Mouse (Mus musculus) neural tube, embryonic 12.5 days (tissue): ENCODE results near the gene Pigb. TPM values are rescaled to one million over a fixed set of nuclear protein-coding genes. Genes with fewer than 3 reads are reported as not detected.

Source experiments
- ATAC-seq: fragments of 200-750 bp; cut with Nextera tagmentation; 2 replicates; pipeline ENCODE4 v1.8.0; 2017; ENCODE audit warnings: low read depth, mild to moderate bottlenecking, moderate TSS enrichment, moderate library complexity; ENCODE audit not compliant: low FRiP score
- H3K27ac ChIP-seq: fragments of 300-500 bp; sonication (generic); 2 replicates; pipeline ENCODE4 v1.5.1; 2016
- H3K27me3 ChIP-seq: fragments of 300-500 bp; sonication (generic); replicated peaks from 2 replicates; pipeline ENCODE4 v1.6.1; 2016; ENCODE audit warnings: mild to moderate bottlenecking
- H3K36me3 ChIP-seq: fragments of 300-500 bp; sonication (generic); 2 replicates; pipeline ENCODE4 v1.6.1; 2016; ENCODE audit warnings: mild to moderate bottlenecking
- H3K4me1 ChIP-seq: fragments of 300-500 bp; sonication (generic); 2 replicates; pipeline ENCODE4 v1.6.1; 2016
- H3K4me2 ChIP-seq: fragments of 300-500 bp; sonication (generic); replicated peaks from 2 replicates; pipeline ENCODE4 v1.6.1; 2016; ENCODE audit warnings: mild to moderate bottlenecking
- H3K4me3 ChIP-seq: fragments of 300-500 bp; sonication (generic); 2 replicates; pipeline ENCODE4 v1.5.1; 2016
- H3K9ac ChIP-seq: fragments of 300-500 bp; sonication (generic); 2 replicates; pipeline ENCODE4 v1.6.1; 2016; ENCODE audit warnings: mild to moderate bottlenecking
- H3K9me3 ChIP-seq: fragments of 300-500 bp; sonication (generic); 2 replicates; pipeline ENCODE4 v1.6.1; 2016; ENCODE audit warnings: mild to moderate bottlenecking
- WGBS: fragments of 180-500 bp; shearing (Covaris S2); methylation state at CpG from one replicate; pipeline ENCODE4 v1.1.7; 2016; 5-methylcytosine and 5-hydroxymethylcytosine counted together
- polyA plus RNA-seq: library from polyadenylated mRNA; unstranded; fragments of >200 nt; fragmentation: Nextera tagmentation; extraction: Ambion mirVana; gene quantifications from 2 replicates; pipeline ENCODE4 v1.2.1, GENCODE M21; 2016

Gene Pigb
- polyA plus RNA-seq, 1 experiment from 2014 or later: 13.1 TPM

GRCm38 (mm10) chr9:73006175-73006574, 34.0 kb downstream of the Pigb start:
- Histone ChIP-seq H3K27ac (no peak overlapping the region), H3K4me2 (no peak overlapping the region), H3K9ac (no peak overlapping the region), H3K9me3 (no peaks in the 10 kb centered on the region), H3K4me3 (no peak overlapping the region), H3K4me1 (no peaks in the 10 kb centered on the region), H3K27me3 (no peaks in the 10 kb centered on the region), H3K36me3 (peaks cover 33% of the 10 kb centered on the region)
- no peak for ATAC-seq
- 94% methylated on average over 3 of the region's 3 CpGs for WGBS

GRCm38 (mm10) chr9:73005106-73005505, 35.1 kb downstream of the Pigb start:
- no peaks in the 10 kb centered on the region for H3K4me1 ChIP-seq
- 90% methylated on average over 6 of the region's 6 CpGs for WGBS
- no peak overlapping the region for H3K4me3 ChIP-seq
- ATAC-seq: no peak
- H3K27me3 ChIP-seq: no peaks in the 10 kb centered on the region
- H3K4me2 ChIP-seq: no peak overlapping the region
- no peak overlapping the region for H3K9ac ChIP-seq
- H3K27ac ChIP-seq: no peak overlapping the region
- H3K9me3 ChIP-seq: no peaks in the 10 kb centered on the region
- H3K36me3 ChIP-seq: peaks cover 37% of the 10 kb centered on the region

GRCm38 (mm10) chr9:73004076-73004475, 36.1 kb downstream of the Pigb start:
- Histone ChIP-seq H3K9ac (no peak overlapping the region), H3K4me2 (no peak overlapping the region), H3K36me3 (peaks cover 37% of the 10 kb centered on the region), H3K27me3 (no peaks in the 10 kb centered on the region), H3K4me3 (no peak overlapping the region), H3K27ac (no peak overlapping the region), H3K9me3 (no peaks in the 10 kb centered on the region), H3K4me1 (no peaks in the 10 kb centered on the region)
- 90% methylated on average over 8 of the region's 8 CpGs for WGBS
- no peak for ATAC-seq

- Histone ChIP-seq H3K27ac (no peak overlapping the region), H3K36me3 (peaks cover 37% of the 10 kb centered on the region), H3K9ac (no peak overlapping the region), H3K4me1 (no peaks in the 10 kb centered on the region), H3K27me3 (no peaks in the 10 kb centered on the region), H3K4me2 (no peak overlapping the region), H3K9me3 (no peaks in the 10 kb centered on the region), H3K4me3 (no peak overlapping the region)
- WGBS: 77% methylated on average over 3 of the region's 3 CpGs
- ATAC-seq: no peak
Observed at GRCm38 (mm10) chr9:73002177-73002576, 38.0 kb downstream of the Pigb start.

DNA sequence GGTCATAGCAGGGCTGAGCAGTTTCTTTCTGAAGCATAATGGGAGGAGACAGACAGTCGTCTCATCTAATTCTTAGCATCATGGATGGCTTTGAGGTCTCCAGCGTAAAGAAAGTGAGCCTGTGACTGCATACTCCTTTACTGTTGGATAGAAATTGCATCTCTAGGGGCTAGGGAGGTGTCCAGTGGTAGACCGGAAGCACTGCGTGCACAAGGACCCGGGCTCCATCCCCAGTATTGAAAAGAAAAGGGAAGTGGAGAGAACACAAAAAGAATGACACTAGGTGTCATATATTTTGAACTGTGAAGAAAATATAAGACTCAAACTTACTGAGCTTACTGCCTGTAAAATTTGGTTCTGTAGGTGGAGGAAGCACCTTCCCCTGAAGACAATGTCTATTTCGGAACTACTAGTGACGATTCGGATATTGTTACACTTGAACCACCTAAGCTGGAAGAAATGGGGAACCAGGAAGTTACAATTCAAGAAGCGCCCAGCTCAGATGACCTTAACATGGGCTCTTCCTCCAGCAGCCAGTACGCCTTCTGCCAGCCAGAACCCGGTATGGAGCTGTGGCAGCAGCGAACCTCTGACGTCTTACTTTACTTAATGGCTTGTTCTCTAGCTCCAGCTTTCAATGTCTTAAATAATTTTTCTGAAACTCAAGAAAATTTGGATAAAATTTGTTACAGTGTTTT, 38.7 kb downstream of the Pigb start:
- Histone ChIP-seq H3K36me3 (peaks cover 37% of the 10 kb centered on the region), H3K9ac (no peak overlapping the region), H3K4me2 (no peak overlapping the region), H3K27ac (no peak overlapping the region), H3K27me3 (no peaks in the 10 kb centered on the region), H3K4me1 (no peaks in the 10 kb centered on the region), H3K4me3 (no peak overlapping the region), H3K9me3 (no peaks in the 10 kb centered on the region)
- 89% methylated on average over 13 of the region's 13 CpGs for WGBS
- no peak for ATAC-seq

DNA sequence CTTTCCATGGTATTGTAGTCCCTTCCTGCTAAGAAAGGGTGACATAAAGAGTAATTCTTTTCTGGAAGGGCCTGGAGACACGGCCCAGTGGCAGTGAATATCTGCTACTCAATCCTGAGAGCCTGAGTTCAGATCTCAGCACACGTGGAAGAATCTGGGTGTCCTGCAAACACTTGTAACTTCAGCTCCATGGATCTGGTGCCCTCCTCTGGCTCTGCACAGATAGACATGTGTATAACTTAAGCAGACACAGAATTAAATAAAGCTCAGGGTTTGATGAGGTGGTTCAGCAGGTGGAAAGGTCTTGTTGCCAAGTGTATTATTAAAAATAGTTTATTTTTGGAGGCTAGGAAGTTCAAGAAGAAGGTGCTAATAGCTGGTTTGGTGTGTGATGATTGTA, 39.7 kb downstream of the Pigb start:
- Histone ChIP-seq H3K4me1 (no peaks in the 10 kb centered on the region), H3K9me3 (no peaks in the 10 kb centered on the region), H3K27me3 (no peaks in the 10 kb centered on the region), H3K4me2 (no peak overlapping the region), H3K27ac (no peak overlapping the region), H3K9ac (no peak overlapping the region), H3K36me3 (peaks cover 27% of the 10 kb centered on the region), H3K4me3 (no peak overlapping the region)
- ATAC-seq: no peak
- WGBS: 76% methylated on average over 2 of the region's 2 CpGs

GRCm38 (mm10) chr9:72996806-72997205, 43.4 kb downstream of the Pigb start:
- ATAC-seq: no peak
- H3K27me3 ChIP-seq: no peaks in the 10 kb centered on the region
- H3K4me2 ChIP-seq: no peak overlapping the region
- no peak overlapping the region for H3K27ac ChIP-seq
- H3K4me3 ChIP-seq: no peak overlapping the region
- no peak overlapping the region for H3K9ac ChIP-seq
- H3K9me3 ChIP-seq: no peaks in the 10 kb centered on the region
- no peaks in the 10 kb centered on the region for H3K4me1 ChIP-seq
- peaks cover 8% of the 10 kb centered on the region; the same call in 1 of the 2 replicates for H3K36me3 ChIP-seq
- 59% methylated on average over 7 of the region's 7 CpGs for WGBS

DNA sequence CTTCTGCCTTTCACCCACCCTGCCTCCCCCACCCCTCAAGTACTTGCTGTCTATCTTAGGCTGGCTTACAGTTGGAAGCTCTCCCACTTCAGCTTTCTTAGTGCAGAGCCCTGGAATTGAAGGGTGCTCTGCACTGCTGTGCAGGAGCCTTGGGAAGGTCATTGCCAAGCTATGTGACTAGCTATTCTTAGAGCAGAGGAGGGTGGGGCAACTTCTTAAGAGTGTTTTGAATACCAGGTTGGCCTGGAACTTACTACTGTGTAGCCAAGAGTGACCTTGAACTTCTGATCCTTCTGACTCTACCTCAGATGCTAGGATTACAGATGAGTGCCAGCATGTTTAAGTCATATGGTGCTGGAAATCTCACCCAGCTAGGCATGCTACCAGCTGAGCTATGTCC, 44.0 kb downstream of the Pigb start:
- H3K27me3 ChIP-seq: no peaks in the 10 kb centered on the region
- no peak overlapping the region for H3K9ac ChIP-seq
- H3K4me2 ChIP-seq: no peak overlapping the region
- H3K4me1 ChIP-seq: no peaks in the 10 kb centered on the region
- ATAC-seq: no peak
- H3K4me3 ChIP-seq: no peak overlapping the region
- H3K36me3 ChIP-seq: peaks cover 8% of the 10 kb centered on the region; the same call in 1 of the 2 replicates
- no peaks in the 10 kb centered on the region for H3K9me3 ChIP-seq
- no peak overlapping the region for H3K27ac ChIP-seq

DNA sequence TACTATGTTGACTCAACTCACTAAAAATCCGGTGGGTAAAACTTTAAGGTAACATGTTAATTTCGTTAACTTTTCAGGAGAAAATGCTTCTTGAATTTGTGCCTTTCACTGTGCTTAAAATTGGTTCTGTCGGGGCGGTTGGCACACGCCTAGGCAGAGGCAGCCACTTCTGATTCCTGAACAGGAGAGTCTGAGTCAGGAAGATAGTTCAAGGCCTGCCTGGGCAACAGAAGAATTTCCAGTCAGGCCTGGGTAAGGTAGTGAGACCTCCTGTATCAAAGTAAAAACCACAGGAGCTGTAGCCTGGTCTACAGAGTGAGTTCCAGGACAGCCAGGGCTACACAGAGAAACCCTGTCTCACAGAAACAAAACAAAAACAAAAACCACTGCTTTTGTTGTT, 47.6 kb downstream of the Pigb start:
- ATAC-seq: no peak
- Histone ChIP-seq H3K9me3 (no peaks in the 10 kb centered on the region), H3K9ac (no peak overlapping the region), H3K4me2 (no peak overlapping the region), H3K36me3 (no peaks in the 10 kb centered on the region), H3K27ac (no peak overlapping the region), H3K4me3 (no peak overlapping the region), H3K4me1 (no peaks in the 10 kb centered on the region), H3K27me3 (no peaks in the 10 kb centered on the region)
- 88% methylated on average over 5 of the region's 5 CpGs for WGBS

GRCm38 (mm10) chr9:72991420-72991819, 48.8 kb downstream of the Pigb start:
- Histone ChIP-seq H3K4me1 (peaks cover 4% of the 10 kb centered on the region; the same call in 1 of the 2 replicates), H3K4me3 (no peak overlapping the region), H3K27me3 (no peaks in the 10 kb centered on the region), H3K9me3 (no peaks in the 10 kb centered on the region), H3K9ac (no peak overlapping the region), H3K4me2 (no peak overlapping the region), H3K36me3 (no peaks in the 10 kb centered on the region), H3K27ac (no peak overlapping the region)
- ATAC-seq: no peak
- WGBS: 91% methylated on average over 2 of the region's 2 CpGs

DNA sequence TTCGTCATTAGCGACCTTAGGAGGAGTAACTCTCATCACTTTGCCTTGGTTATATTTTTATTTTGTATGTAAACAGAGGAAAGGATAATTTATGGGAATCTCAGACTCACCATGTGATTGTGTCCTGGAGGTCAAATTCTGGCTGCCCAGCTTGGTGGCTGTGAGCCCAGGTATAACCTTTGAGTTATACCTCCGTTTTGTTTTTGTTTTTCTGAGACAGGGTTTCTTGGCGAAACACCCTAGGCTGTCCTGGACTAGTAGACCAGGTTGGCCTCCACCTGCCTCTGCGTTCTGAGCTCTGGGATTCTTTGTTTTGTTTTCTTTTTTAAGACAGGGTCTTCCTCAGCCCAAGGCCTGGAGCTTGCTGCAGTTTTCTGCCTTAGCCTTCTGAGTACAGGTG, 51.5 kb downstream of the Pigb start:
- no peaks in the 10 kb centered on the region for H3K9me3 ChIP-seq
- H3K27ac ChIP-seq: no peak overlapping the region
- no peak overlapping the region for H3K9ac ChIP-seq
- H3K4me3 ChIP-seq: no peak overlapping the region
- ATAC-seq: no peak
- no peak overlapping the region for H3K4me2 ChIP-seq
- no peaks in the 10 kb centered on the region for H3K27me3 ChIP-seq
- H3K36me3 ChIP-seq: no peaks in the 10 kb centered on the region
- H3K4me1 ChIP-seq: peaks cover 15% of the 10 kb centered on the region
- 81% methylated on average over 5 of the region's 5 CpGs for WGBS

- Histone ChIP-seq H3K9me3 (no peaks in the 10 kb centered on the region), H3K4me2 (no peak overlapping the region), H3K9ac (no peak overlapping the region), H3K36me3 (no peaks in the 10 kb centered on the region), H3K4me3 (no peak overlapping the region), H3K27ac (no peak overlapping the region), H3K27me3 (no peaks in the 10 kb centered on the region), H3K4me1 (peaks cover 15% of the 10 kb centered on the region)
- 75% methylated on average over 3 of the region's 3 CpGs for whole genome bisulfite sequencing
- no peak for ATAC-seq
Observed at GRCm38 (mm10) chr9:72987703-72988102, 52.5 kb downstream of the Pigb start.
